Mouse (Mus musculus): ENCODE measurements around the gene Hpse2. TPM values are rescaled to one million over a fixed set of nuclear protein-coding genes. Genes with fewer than 3 reads are reported as not detected.

Hpse2 gene
- 0.22 and 0.36 TPM in 2 replicates for polyA plus RNA-seq (2012; rRNA removed)

DNA sequence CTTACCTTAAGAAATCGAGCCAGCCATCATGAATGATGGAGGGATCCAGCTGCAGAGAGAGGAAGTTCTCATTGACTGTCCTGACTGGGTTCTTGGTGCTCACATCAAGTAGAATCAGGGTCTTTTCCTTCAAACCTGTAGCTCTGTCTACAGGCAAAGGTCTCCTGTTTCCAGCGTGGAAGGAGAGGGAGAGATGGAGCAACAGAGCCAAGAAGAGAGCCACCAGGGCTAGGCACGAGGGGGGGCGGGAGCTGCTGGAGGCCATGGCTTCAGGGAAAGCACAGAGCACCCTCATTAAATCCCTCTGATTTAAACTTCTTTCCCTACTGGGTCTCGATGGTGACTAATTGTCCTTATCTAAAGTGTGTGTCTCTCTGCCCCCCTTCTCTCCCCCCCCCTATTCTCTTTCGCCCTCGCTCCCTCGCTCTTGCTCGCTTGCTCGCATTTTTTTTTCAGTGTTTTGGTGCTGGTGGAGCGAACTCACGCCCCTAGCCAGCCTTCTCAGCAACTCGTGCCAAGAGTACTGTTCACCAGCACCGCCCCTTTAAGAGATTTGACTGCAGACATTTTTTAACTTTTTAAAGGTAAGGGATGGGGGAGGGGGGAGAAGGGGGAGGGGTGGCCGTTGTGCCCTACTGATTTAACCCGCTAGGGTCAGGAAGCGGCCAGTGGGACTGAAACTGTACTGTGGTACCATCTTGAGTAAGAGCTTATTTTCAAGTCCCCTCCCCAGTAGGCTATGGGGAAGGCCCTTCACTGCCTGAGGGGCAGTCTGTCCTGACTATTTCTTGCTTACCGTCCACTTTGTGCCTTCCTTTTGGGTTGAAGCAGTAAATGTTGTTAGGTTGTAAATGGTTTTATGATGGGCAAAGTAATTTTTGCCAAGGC is at the start of gene Hpse2:
Hpse2 (minus strand) TSS at position 339 of the 888 bp plus-strand sequence.
- H3K27me3 ChIP-seq (ENCODE audit: control insufficient read depth, insufficient read depth, low read length), result peaks cover 13% of the 10 kb centered on the region; the same call in 1 of the 2 replicates
- H3K4me1 ChIP-seq (replicated peaks; ENCODE audit: control insufficient read depth, insufficient read depth, low read length), result no peaks in the 10 kb centered on the region
- WGBS, result 19% methylated on average over 18 of the region's 18 CpGs
- TF ChIP-seq CTCF (IDR thresholded peaks at IDR 0.05; ENCODE audit: borderline replicate concordance, control insufficient read depth, extremely low read depth, insufficient read depth, low read length, poor library complexity) (no peak), POLR2A (IDR thresholded peaks at IDR 0.05; ENCODE audit: control insufficient read depth, extremely low read depth, insufficient read depth, low read length, poor library complexity) (no peak)
- no peaks in the 10 kb centered on the region for H3K36me3 ChIP-seq (ENCODE audit: control insufficient read depth, insufficient read depth, low read length)
- no peak within 1 kb of the TSS for H3K27ac ChIP-seq (ENCODE audit: control insufficient read depth, insufficient read depth, low read length)
- H3K4me3 ChIP-seq (ENCODE audit: control insufficient read depth, insufficient read depth, low read length), result no peak within 1 kb of the TSS
- no peak for DNase-seq

DNA sequence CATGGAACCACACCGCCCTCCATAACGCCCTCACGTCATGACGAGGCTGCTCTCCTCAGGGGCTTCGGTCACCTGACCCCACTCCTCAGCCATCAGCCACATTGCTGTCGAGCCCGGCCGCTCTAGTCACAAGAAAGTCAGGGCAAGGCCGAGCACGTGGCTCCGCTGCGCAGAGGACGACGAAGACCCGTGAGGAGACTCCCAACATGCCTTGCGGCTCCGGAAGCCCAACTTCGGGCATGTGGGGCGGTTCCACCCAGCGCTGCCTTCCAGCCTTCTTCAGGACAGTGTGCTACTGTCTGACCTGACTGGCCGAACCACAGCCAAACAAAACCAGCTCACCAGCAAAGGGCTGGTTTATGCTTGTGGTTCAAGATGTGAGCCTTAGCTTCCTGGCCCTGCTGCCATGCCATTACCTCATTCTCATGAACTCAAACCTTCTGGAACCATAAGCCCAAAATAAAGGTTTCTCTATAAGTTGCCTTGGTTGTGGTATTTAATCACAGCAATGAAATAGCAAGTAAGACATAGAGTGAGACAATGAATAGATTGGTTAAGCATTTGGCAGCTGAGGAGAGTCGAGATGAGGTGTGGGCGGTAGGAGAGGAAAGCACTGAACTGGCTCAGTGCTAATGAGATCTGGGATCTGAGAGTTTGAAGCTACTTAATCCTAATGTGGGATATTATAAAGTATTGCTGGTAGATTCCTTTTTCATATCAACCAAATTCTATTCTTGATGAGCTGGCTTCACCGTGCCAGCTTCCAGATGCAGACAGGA is 39.5 kb upstream of the Hpse2 start:
- TF ChIP-seq CTCF (IDR thresholded peaks at IDR 0.05; ENCODE audit: borderline replicate concordance, control insufficient read depth, extremely low read depth, insufficient read depth, low read length, poor library complexity) (no peak), POLR2A (IDR thresholded peaks at IDR 0.05; ENCODE audit: control insufficient read depth, extremely low read depth, insufficient read depth, low read length, poor library complexity) (no peak)
- Histone ChIP-seq H3K27me3 (ENCODE audit: control insufficient read depth, insufficient read depth, low read length) (no peaks in the 10 kb centered on the region; the same call in 1 of the 2 replicates), H3K36me3 (ENCODE audit: control insufficient read depth, insufficient read depth, low read length) (no peaks in the 10 kb centered on the region), H3K4me1 (replicated peaks; ENCODE audit: control insufficient read depth, insufficient read depth, low read length) (no peaks in the 10 kb centered on the region), H3K4me3 (ENCODE audit: control insufficient read depth, insufficient read depth, low read length) (no peak overlapping the region), H3K27ac (ENCODE audit: control insufficient read depth, insufficient read depth, low read length) (no peak overlapping the region)
- DNase-seq, result no peak
- WGBS, result 91% methylated on average over 24 of the region's 24 CpGs

DNA sequence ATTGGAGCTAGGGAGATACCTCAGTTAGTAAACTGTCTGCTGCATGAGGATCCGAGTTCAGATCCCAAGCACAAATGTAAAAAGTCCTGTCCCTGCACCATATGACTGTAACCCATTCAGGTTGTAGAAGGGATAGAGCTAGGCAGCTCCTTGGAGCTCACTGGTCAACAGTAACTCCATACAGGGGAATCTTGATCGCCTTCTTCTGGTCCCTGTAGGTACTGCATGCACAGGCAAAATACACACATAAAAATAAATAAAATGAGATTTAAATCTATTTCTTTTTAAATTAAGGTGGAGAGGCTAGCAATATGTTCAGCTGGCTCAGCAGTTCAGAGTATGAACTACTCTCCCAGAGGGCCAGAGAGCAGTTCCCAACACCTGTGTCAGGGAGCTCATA is 35.9 kb upstream of the Hpse2 start:
- Histone ChIP-seq H3K27me3 (ENCODE audit: control insufficient read depth, insufficient read depth, low read length) (no peaks in the 10 kb centered on the region; the same call in 1 of the 2 replicates), H3K27ac (ENCODE audit: control insufficient read depth, insufficient read depth, low read length) (no peak overlapping the region), H3K4me3 (ENCODE audit: control insufficient read depth, insufficient read depth, low read length) (no peak overlapping the region), H3K4me1 (replicated peaks; ENCODE audit: control insufficient read depth, insufficient read depth, low read length) (peaks cover 6% of the 10 kb centered on the region), H3K36me3 (ENCODE audit: control insufficient read depth, insufficient read depth, low read length) (no peaks in the 10 kb centered on the region)
- no peak for DNase-seq
- TF ChIP-seq CTCF (IDR thresholded peaks at IDR 0.05; ENCODE audit: borderline replicate concordance, control insufficient read depth, extremely low read depth, insufficient read depth, low read length, poor library complexity), result no peak
- no peak for TF ChIP-seq POLR2A (IDR thresholded peaks at IDR 0.05; ENCODE audit: control insufficient read depth, extremely low read depth, insufficient read depth, low read length, poor library complexity)
- 80% methylated on average over 2 of the region's 2 CpGs for WGBS

DNA sequence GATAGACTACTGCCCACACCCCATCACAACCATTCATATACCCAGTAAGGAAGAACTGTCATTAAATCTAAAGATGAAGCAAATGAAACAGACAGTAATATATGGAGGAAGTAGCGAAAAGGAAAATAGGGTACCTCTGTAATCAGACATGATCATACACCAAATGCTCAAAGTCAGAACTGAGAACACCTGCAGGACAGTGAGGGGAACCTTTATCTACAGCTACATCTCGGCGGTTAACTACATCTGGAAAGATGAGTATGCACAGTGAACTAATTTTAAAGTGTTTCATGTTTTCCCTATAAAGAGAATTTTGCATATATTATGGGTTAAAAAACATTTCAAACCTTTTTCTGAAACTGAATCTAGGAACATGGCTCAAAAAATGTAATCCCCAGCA is 32.4 kb upstream of the Hpse2 start:
- Histone ChIP-seq H3K4me1 (replicated peaks; ENCODE audit: control insufficient read depth, insufficient read depth, low read length) (peaks cover 9% of the 10 kb centered on the region), H3K4me3 (ENCODE audit: control insufficient read depth, insufficient read depth, low read length) (no peak overlapping the region), H3K36me3 (ENCODE audit: control insufficient read depth, insufficient read depth, low read length) (no peaks in the 10 kb centered on the region), H3K27ac (ENCODE audit: control insufficient read depth, insufficient read depth, low read length) (peak overlapping the region; percentile 56; the same call in 1 of the 2 replicates), H3K27me3 (ENCODE audit: control insufficient read depth, insufficient read depth, low read length) (no peaks in the 10 kb centered on the region)
- TF ChIP-seq POLR2A (IDR thresholded peaks at IDR 0.05; ENCODE audit: control insufficient read depth, extremely low read depth, insufficient read depth, low read length, poor library complexity) (no peak), CTCF (IDR thresholded peaks at IDR 0.05; ENCODE audit: borderline replicate concordance, control insufficient read depth, extremely low read depth, insufficient read depth, low read length, poor library complexity) (no peak)
- 16% methylated on average over 3 of the region's 3 CpGs for WGBS
- DNase-seq, result peak; percentile 33

DNA sequence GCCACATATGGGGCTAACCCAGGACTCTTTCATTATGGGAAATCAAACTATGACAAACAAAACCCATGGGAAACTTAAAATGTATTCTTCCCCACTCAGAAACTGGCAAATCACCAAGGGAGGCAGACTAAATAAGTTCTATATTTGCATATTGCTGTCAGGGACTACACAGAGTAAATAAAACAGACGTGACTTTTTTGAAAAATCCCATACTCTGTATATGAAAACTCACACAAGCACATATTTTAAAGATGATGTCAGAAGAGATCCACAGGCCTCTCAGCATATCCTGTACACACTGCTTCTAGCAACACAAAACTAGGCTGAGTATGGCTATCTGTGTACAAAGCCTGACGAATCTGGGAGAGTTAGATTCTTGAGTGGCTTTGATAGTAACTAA is 27.4 kb upstream of the Hpse2 start:
- H3K27ac ChIP-seq (ENCODE audit: control insufficient read depth, insufficient read depth, low read length), result no peak overlapping the region
- 92% methylated on average over 2 of the region's 2 CpGs for WGBS
- no peak for TF ChIP-seq CTCF (IDR thresholded peaks at IDR 0.05; ENCODE audit: borderline replicate concordance, control insufficient read depth, extremely low read depth, insufficient read depth, low read length, poor library complexity)
- no peak for TF ChIP-seq POLR2A (IDR thresholded peaks at IDR 0.05; ENCODE audit: control insufficient read depth, extremely low read depth, insufficient read depth, low read length, poor library complexity)

DNA sequence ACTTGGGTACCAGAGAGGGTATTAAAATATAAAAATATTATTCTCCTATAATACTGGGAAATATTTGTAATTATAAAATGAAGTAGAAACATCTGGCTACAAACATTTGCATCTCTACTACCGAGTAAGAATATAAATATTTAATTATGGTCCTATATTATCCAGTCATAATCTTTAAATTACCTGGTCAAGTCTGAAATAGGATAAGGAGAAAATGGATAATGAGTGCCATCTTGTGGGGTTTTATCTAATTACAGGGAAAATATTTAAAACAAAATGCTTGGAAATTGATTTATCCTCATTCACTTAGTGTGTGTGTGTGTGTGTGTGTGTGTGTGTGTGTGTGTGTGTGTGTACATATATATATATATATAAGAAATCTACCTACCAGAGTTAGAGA is 19.0 kb upstream of the Hpse2 start:
- H3K4me3 ChIP-seq (ENCODE audit: control insufficient read depth, insufficient read depth, low read length), result no peak overlapping the region
- no peaks in the 10 kb centered on the region for H3K27me3 ChIP-seq (ENCODE audit: control insufficient read depth, insufficient read depth, low read length)
- DNase-seq, result no peak
- no peaks in the 10 kb centered on the region for H3K4me1 ChIP-seq (replicated peaks; ENCODE audit: control insufficient read depth, insufficient read depth, low read length)
- 45% methylated on average over 1 of the region's 1 CpGs for WGBS
- H3K36me3 ChIP-seq (ENCODE audit: control insufficient read depth, insufficient read depth, low read length), result no peaks in the 10 kb centered on the region
- no peak for TF ChIP-seq CTCF (IDR thresholded peaks at IDR 0.05; ENCODE audit: borderline replicate concordance, control insufficient read depth, extremely low read depth, insufficient read depth, low read length, poor library complexity)
- TF ChIP-seq POLR2A (IDR thresholded peaks at IDR 0.05; ENCODE audit: control insufficient read depth, extremely low read depth, insufficient read depth, low read length, poor library complexity), result no peak
- no peak overlapping the region for H3K27ac ChIP-seq (ENCODE audit: control insufficient read depth, insufficient read depth, low read length)

More for the DNA sequence above, 27.4 kb upstream of the Hpse2 start:
- Histone ChIP-seq H3K36me3 (ENCODE audit: control insufficient read depth, insufficient read depth, low read length) (no peaks in the 10 kb centered on the region), H3K27me3 (ENCODE audit: control insufficient read depth, insufficient read depth, low read length) (no peaks in the 10 kb centered on the region), H3K4me3 (ENCODE audit: control insufficient read depth, insufficient read depth, low read length) (no peak overlapping the region), H3K4me1 (replicated peaks; ENCODE audit: control insufficient read depth, insufficient read depth, low read length) (peaks cover 9% of the 10 kb centered on the region)
- no peak for DNase-seq

Measured in thymus, adult 2 months (tissue).